Mouse (Mus musculus): Measurements from ENCODE around the gene Nup98. TPM values are rescaled to one million over a fixed set of nuclear protein-coding genes. Genes with fewer than 3 reads are reported as not detected.

Nup98 gene
- total RNA-seq, 1 experiment from 2014 or later: 74.8 TPM

DNA sequence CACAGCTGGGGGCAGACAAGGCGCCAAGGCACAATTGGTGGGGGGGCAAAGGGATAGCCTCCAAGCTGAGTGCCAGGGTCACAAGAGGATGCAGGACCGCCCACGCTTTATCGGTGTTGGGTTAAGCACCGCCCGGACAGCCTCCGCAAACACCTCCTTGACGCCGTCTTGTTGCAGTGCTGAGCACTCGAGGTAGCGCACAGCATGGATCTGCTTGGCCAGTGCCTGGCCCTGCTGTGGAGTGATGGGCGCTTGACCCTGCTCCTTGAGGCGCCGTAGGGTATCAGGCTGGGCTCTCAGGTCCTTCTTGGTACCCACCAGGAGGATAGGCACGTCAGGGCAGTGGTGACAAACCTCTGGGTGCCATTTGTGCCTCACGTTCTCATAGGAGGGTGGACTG is 29.6 kb upstream of the Nup98 start:
- no peak for ATAC-seq (ENCODE audit: extremely low read depth, insufficient number of reproducible peaks, low FRiP score, poor library complexity, severe bottlenecking)

DNA sequence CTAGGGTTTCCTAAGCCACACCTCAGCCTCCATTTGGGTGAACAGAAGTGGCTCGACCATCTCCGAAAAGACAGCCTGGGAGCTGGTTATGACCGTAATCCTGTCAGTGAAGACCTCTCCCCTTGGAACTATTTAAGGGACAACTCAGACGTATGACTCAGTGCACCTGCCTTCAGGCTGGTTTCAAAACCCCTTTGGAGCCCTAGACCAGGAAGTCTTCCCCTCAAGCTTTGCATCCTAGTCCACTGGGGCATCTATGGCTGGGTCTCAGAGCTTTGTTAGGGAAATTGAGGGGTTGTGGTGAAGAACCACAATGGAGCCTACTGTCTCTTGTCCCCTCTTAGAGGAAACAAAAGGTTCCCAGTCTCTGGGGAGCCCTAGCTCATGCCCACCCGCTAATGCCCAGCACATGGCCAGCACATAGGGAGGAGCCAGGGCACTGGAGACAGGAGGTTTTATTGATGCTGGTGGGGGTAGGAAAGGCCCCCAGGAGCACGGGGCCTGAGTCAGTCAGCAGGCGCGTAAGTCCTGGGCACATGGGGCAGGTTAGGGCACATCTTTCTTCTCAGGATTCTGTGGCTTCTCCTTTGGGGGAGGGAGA is 28.8 kb upstream of the Nup98 start:
- no peak for ATAC-seq (ENCODE audit: extremely low read depth, insufficient number of reproducible peaks, low FRiP score, poor library complexity, severe bottlenecking)

DNA sequence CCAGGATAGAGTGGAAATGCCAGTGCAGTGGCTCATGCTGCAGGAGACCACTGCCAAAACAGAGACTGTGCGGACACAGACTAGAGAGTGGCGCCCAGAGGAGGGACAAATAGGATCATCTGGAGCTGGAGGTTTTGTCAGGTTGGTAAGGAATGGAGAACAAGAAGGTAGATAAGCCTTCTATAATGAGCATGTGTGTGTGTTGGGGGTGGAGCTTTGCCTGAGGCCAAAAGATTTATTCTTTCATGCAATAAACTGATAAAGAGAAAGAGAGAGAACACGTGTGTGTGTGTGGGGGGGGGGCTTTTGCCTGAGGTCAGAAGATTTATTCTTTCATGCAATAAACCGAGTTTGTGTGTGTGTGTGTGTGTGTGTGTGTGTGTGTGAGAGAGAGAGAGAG is 23.1 kb upstream of the Nup98 start:
- ATAC-seq (ENCODE audit: extremely low read depth, insufficient number of reproducible peaks, low FRiP score, poor library complexity, severe bottlenecking): no peak

DNA sequence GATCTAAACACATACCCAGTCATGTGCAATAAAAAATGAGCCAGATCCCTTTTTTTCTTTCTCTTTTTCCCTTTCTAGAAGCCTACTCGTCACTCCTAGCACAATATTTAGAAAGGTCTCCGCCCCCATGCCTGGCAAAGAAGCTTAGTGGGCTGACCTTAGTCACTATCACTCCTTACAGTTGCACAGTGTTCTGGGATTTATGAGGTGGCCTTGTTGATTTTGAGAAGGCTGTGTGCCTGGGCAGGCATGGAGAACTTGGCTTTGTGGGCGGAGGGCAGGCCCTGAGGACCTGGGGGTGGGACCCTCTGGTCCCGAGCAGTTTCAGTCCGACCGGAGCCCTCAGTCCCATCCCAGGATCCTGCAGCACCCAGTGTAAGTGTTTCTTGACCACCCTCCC is 19.8 kb upstream of the Nup98 start:
- no peak for ATAC-seq (ENCODE audit: extremely low read depth, insufficient number of reproducible peaks, low FRiP score, poor library complexity, severe bottlenecking)

DNA sequence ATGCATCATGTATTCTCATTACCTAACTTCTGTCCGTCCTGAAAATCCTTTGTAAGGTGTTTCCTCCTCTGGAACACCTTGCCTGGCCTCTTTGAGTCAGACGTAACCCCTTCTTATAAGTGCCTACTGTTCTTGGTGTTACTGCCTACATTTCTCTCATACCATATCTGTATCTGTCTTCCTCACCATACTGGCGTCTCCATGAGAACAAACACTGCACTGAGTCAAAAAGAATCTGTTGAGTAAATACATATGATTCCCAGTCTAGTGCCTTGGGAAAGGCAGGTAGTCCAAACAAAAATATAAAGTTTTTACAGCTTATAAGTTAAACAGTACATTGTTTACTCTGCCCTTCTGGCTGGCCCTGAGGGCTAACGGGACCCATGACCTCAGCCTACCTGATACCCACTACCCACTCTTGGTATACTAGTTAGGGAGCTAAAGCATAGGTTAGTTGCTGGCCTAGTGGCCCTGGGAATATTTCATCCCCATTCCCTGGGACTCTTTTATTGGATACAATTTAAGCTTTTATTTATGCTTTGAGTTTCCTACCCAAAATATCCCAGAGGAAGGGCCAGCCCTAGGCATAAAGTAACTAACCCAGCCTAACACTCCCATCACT is 18.2 kb upstream of the Nup98 start:
- no peak for ATAC-seq (ENCODE audit: extremely low read depth, insufficient number of reproducible peaks, low FRiP score, poor library complexity, severe bottlenecking)

DNA sequence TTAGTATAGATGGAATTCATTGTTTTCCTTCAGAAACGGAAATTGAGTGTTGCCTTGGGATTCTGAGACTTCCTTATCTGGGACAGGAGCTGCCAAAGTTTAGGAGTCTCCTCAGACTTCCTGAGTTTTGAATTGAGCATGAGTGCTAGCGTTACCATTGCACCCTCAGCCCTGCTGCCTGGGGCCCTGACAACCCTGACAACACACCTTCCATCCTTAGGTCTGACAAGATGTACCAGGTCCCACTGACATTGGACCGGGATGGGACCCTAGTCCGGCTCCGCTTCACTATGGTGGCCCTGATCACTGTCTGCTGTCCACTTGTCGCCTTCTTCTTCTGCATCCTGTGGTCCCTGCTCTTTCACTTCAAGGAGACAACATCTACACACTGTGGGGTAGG is 16.1 kb upstream of the Nup98 start:
- no peak for ATAC-seq (ENCODE audit: extremely low read depth, insufficient number of reproducible peaks, low FRiP score, poor library complexity, severe bottlenecking)

DNA sequence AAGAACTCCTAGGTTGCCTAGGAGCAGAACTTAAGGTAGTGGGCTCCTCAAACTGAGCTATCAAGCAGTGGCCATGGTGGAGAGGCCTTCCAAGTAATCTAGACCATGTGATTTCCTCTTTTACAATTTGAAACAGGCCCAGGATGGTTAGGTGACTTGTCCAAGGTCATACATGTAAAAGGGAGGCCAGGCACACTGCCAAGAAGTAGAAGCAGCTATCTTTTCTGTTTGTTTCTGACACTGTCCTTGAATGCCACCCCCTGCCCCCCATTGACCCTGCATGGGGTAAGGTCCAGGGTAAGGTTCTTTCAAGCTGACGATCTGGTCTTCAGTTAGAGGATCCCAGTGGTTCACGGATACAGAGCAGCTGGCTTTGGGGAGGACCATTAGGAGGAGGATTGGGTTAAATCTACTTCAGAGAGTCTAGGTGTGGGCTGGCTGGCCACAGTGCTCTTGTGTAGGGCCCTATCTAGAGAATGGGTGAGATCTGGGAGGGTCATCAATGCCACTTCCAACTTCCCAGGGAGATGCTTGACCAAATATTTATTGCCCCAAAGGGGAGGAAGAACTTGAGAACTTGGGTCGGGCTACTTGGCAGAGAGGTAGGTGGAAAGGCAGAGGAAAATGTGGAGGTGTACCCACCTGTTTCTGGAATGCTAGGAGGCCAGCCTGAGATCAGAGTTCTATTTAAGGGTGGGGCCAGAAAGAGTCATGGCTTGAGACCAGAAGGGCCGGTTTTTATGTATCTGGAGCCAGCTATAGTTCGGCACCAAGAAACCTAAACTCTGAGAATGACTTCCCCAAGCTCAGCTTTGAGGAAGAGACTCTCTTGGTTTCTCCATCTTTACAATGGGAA is 14.1 kb upstream of the Nup98 start:
- no peak for ATAC-seq (ENCODE audit: extremely low read depth, insufficient number of reproducible peaks, low FRiP score, poor library complexity, severe bottlenecking)

DNA sequence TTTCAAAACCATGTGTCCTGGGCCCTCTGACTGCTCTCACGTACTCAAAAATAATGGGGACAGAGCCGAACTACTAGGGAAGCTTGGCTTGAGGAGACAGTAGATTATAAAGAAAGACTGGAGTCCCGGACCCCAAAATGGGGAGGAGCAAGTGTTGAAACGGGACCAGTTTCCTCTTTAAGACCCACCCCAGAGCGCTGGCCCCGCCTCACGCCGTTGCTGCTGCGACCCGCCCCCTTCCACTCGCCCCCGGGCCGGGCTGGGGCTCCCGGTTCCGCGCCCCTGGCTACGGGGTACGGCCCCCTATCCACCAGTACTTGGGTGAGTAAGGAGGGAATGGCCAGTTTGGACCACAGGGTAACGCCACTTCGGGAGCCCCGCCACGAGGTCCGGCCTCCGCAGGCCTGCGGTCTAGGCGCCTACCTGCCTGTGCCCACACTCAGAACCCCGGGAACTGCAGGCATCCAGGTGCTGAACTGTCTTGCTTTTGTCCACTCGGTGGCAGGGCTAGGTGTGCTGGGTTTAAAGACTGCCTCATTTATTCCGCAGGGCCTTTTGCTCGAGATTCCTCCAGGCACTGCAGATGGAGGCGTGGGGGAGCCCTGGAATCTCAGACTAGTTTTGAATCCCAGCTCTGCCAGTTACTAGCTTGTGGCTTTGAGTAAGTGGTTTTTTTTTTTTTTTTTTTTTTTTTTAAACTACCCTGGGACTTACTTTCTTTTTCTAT is 13.0 kb upstream of the Nup98 start:
- peak; percentile 48 for ATAC-seq (ENCODE audit: extremely low read depth, insufficient number of reproducible peaks, low FRiP score, poor library complexity, severe bottlenecking)

DNA sequence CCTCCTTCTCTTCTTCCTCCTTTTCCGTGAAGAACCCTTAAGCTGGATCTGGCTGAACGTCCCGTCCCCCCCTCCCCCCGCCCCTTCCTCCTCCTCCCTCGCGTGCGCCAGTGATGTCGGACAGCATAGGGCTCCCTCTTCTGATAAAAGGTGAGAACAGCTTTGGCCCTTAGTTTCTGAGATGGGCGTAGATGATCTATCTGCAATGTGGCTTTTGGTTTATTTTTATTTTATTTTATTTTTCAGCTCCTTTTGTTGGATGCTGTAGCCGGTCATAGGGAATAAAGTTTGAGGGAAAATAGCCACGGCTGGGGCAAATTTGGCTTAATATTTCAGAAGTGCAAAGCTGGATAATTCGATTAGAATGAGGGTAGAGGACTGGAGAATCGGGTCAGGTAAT is 12.4 kb upstream of the Nup98 start:
- ATAC-seq (ENCODE audit: extremely low read depth, insufficient number of reproducible peaks, low FRiP score, poor library complexity, severe bottlenecking): peak; percentile 87

DNA sequence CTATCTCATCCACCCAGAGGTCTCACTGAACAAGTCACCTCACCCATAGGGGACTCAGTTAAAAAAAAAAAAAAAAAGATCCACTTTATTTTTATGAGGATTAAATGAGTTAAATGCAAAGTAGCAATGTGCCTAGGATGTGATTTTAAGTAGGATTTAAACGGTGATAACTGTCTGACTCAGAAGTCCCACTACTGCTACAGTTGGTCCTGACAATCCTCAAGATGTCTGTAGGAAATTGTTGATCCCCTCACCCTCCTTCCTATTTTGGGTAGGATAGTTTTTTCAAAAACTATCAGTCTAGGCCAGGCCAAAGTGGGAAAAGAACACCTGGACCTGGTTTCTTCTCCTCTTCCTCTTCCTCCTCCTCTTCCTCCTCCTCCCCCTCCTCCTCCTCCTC is 11.9 kb upstream of the Nup98 start:
- ATAC-seq (ENCODE audit: extremely low read depth, insufficient number of reproducible peaks, low FRiP score, poor library complexity, severe bottlenecking): no peak

DNA sequence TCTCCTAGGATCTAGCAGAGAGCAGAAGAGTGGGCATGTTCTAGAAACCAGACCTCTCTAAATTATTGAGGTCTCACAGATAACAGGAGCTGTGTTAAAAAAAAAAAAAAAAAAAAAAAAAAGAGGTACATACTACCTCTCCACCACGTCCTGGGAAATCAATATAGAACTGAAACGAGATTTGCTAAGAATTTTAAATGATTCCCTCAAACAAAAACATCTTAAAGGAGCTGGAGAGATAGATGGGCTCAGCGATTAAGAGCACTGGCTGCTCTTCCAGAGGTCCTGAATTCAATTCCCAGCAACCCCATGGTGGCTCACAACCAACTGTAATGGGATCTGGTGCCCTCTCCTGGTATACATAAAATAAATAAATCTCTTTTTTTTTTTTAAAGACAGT is 1.1 kb upstream of the Nup98 start:
- no peak for ATAC-seq (ENCODE audit: extremely low read depth, insufficient number of reproducible peaks, low FRiP score, poor library complexity, severe bottlenecking)

DNA sequence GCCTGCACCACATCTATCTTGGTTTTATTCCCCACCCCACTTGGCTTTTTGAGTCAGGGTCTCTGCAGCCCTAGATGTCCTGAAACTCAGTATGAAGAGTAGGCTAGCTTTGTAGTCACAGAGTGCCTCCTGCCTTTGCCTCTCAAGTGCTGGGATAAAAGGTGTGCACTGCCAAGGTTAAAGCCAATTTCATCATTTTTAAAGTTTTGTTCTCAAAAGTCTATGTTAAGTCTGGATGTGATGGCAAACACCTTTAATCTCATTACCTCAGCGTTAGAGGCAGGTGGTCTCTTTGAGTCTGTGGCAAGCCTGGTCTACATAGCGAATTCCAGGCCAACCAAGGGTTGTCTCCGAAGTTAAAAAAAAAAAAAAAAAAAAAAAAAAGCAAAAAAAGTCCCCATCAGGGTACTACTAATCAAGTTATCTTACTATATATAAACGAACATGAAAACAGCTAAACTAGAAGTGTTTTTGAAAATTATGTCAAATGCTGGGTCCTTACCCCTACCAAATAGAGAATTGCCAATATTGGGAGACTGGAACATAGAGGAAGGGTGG is 1.1 kb downstream of the Nup98 start:
- ATAC-seq (ENCODE audit: extremely low read depth, insufficient number of reproducible peaks, low FRiP score, poor library complexity, severe bottlenecking): no peak

DNA sequence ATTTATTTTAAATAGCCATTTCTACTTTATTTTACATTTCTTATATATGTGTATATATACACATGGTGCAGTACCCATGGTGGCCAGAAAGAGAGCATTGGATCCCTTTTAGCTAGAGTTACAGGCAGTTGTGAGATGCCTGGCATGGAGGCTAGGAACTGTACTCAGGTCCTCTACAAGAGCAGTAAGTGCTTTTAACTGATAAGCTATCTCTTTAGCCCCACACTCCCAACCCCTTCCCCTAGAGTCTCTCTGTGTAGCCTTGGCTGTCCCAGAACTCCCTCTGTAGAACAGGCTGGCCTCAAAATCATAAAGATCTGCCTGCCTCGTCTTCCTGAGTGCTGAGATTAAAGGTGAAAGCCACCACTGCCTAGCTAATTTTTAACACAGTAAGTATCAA is 4.3 kb downstream of the Nup98 start:
- ATAC-seq (ENCODE audit: extremely low read depth, insufficient number of reproducible peaks, low FRiP score, poor library complexity, severe bottlenecking): no peak

DNA sequence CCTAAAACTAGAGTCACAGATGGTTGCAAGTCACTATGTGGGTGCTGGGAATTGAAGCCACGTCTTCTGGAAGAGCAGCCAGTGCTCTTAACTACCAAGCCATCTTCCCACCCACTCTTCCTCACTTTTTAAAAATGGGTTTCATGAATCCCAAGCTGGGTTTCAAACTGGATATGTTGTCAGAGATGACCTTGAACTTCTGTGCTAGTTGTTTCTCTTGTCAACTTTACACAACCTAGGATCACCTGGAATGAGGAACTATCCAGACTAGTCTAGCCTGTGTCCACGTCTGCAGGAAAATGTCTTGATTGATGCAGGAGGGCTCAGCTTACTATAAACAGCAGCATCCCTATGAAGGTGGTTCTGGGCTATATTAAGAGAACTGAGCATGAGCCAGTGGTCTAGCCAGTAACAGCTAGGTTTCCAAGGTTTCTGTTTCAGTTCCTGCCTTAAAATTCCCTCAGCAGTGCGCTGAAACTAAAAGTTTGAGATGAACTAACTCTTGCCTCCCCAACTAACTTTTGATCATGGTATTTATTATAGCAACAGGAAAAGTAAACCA is 5.6 kb downstream of the Nup98 start:
- ATAC-seq (ENCODE audit: extremely low read depth, insufficient number of reproducible peaks, low FRiP score, poor library complexity, severe bottlenecking): no peak

DNA sequence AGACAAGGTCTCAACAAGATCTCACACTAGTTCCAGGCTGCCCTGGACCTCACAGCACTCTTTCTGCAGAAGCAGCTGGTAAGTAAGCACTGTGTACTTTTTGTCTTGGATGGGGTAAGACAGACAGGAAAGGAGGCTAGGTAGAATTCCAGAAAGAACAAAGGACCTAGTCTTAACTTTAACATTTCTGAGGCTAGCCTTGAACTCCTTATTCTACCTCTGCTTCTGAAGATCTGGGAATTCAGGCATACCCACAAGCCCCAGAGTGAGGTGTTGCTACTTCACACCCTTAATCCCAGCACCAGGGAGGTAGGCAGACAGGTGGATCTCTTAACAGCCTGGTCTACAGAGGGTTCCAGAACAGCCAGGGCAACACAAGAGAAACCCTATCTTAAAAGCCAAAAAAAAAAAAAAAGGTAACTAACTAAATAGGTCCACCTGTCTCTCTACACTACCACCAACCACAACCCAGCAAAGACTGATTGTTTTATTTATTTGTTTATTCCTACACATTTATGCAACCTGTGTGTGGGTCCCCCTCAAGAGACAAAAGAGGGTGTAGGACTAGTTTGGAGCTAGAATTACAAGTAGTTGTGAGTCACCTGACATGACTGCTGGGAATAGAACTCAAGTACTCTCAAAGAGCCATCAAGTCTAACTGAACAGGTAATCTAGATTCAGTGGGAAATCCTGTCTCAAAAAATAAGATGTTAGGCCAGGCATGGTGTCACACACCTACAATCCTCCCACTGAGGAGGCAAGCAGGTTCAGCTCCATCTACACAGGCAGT is 8.8 kb downstream of the Nup98 start:
- ATAC-seq (ENCODE audit: extremely low read depth, insufficient number of reproducible peaks, low FRiP score, poor library complexity, severe bottlenecking): no peak

DNA sequence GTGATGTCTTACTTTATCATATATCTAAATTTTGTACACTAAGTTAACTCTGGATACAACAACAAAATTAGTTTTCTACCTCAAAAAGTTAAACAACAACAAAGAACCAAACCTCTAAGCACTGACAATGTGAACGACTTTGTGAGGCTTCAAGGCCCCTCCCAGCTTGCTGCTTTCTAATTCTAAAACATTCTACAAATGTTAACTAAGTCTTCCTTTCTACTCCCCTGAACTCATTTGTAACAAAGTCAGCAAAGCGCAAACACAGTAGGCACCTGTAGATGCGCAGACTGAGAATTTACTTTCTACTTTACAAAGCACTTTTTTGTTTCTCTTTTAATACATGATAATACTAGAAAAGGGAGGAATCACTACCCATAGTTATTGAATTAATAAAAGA is 9.4 kb downstream of the Nup98 start:
- ATAC-seq (ENCODE audit: extremely low read depth, insufficient number of reproducible peaks, low FRiP score, poor library complexity, severe bottlenecking): no peak

DNA sequence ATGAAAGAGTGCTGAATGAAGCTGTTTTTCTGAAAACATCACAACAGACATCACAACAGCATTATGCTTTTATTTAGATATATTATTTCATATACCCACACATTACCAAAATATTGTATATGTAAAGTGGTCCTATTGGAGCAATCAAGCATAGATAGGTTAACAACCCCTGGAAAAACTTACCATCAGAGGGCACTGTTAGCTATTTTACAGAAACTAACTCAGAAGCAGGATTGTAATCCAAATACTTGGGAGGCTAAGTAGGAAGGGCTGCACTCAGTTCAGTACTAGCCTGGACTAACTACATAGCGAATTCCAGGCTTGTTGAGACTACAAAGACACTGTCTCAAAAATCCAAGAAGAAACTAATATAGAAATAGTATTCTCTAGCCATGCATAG is 17.6 kb downstream of the Nup98 start:
- ATAC-seq (ENCODE audit: extremely low read depth, insufficient number of reproducible peaks, low FRiP score, poor library complexity, severe bottlenecking): no peak

DNA sequence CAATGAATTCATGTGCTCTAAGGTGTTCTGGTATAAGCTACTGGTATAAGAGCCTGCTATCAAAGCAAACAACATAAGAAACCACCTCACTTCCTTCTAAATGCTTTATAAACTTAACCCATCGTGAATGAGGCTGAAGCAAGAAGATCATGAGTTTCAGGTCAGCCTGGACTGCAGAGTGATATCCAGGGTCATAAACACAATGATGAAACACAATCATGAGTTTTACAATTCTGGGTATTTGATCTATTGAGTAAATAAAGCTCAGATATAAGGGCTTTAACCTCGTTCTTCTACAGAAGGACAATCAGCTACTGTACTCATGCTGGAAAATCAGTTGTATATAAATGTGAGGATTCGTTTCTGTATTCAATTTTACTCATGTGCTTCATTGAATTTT is 26.1 kb downstream of the Nup98 start:
- ATAC-seq (ENCODE audit: extremely low read depth, insufficient number of reproducible peaks, low FRiP score, poor library complexity, severe bottlenecking): no peak
